ENCODE assay signal across 32 mouse cellular contexts in the genomic region with DNA sequence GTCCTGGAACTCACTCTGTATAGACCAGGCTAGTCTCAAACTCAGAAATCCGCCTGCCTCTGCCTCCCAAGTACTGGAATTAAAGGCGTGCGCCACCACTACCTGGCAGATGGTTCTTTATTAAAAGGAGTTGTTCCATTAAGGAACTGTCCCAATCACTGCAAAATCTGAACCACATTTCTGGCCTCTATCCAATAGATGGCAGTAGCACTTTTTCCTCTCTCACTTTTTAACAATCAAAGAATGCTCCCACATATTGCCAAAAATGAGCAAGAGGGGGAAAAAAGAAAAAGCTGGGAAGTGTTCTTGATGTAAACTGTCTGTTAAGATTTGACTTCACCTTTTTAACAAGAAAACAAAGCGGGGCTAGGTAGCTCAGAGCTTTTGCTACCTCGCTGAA. TPM values are rescaled to one million over a fixed set of nuclear protein-coding genes. Genes with fewer than 3 reads are reported as not detected.
A peak's percentile ranks its signal among the peaks of the same experiment; 100 is the strongest.
DNase-seq lines count a peak whose midpoint lies in the region; ATAC-seq and TF ChIP-seq lines count a peak whose summit lies in the region.
"Had no signal": no experiment of that assay in that cellular context is flagged by ENCODE, and none has a peak within 500 bp of the region (broad histone marks: within the 10 kb centered on the region; RNA-seq: fewer than 3 reads in every experiment).

No protein-coding gene starts in this region.

- no peaks in the 10 kb centered on the region; the same call in 1 of the 2 replicates for H3K79me2 ChIP-seq in CH12.LX (replicated peaks; ENCODE audit: control insufficient read depth, extremely low read depth, insufficient read depth, poor library complexity, severe bottlenecking)

- 79% methylated on average over 5 of the region's 5 CpGs for WGBS in kidney, adult 2 months
- 90% methylated on average over 5 of the region's 5 CpGs for WGBS in lung, postnatal 0 days

- H3K27me3 ChIP-seq in kidney, adult 2 months (replicated peaks; ENCODE audit: control insufficient read depth, insufficient read depth, low read length) = no peaks in the 10 kb centered on the region
- H3K27me3 ChIP-seq in lung, postnatal 0 days (replicated peaks; ENCODE audit: insufficient read depth, low read length) = no peaks in the 10 kb centered on the region
- H3K27me3 ChIP-seq in CH12.LX (replicated peaks) (no peaks in the 10 kb centered on the region), Patski (no peaks in the 10 kb centered on the region)
- H3K27me3 ChIP-seq: embryonic facial prominence, embryonic 12.5 days; limb, embryonic 15.5 days; lung, embryonic 15.5 days; neural tube, embryonic 15.5 days had no signal

- in situ Hi-C loops in CH12.LX (cut with MboI; ENCODE audit: low pct_ligation_motif_present, low pct_unique_long_range_greater_than_20kb, low sequenced_read_pairs) (loop anchor here (25.0 kb wide), 1 partner anchor 227 kb away; a partner anchor contains a TSS), Patski (cut with MboI; ENCODE audit: low pct_unique_long_range_greater_than_20kb) (no loop called here)

- H3K36me3 ChIP-seq in kidney, adult 2 months (ENCODE audit: control insufficient read depth, insufficient read depth, low read length) = no peaks in the 10 kb centered on the region
- no peaks in the 10 kb centered on the region for H3K36me3 ChIP-seq in lung, postnatal 0 days (ENCODE audit: insufficient read depth, low read length)
- peaks cover 0 to 9% of the 10 kb centered on the region in 2 experiments for H3K36me3 ChIP-seq in CH12.LX (replicated peaks in 1 of 2; ENCODE audit: control insufficient read depth in 1 of 2, insufficient read depth in 1 of 2, low read length in 1 of 2)
- H3K36me3 ChIP-seq: embryonic facial prominence, embryonic 12.5 days; heart, embryonic 10.5 days; limb, embryonic 15.5 days; lung, embryonic 15.5 days; neural tube, embryonic 15.5 days had no signal

- dilution Hi-C loops in CH12.LX (cut with MboI; ENCODE audit: extremely low pct_ligation_motif_present, extremely low pct_unique_long_range_greater_than_20kb, low sequenced_read_pairs) = no loop called here

- DNase-seq in kidney, adult 2 months = peak; percentile 40
- DNase-seq in kidney, adult 8-10 months = no peak
- peak; percentile 19 for DNase-seq in lung, postnatal 0 days (ENCODE audit: low spot score)
- DNase-seq in lung, postnatal 10 days = no peak
- DNase-seq in CH12.LX (ENCODE audit: extremely low read depth) = no peak
- DNase-seq in Patski (ENCODE audit: low read depth, low spot score) = no peak
- DNase-seq in kidney, adult 18-20 months = no peak
- DNase-seq in embryo, embryonic 10 days (ENCODE audit: low spot score) = no peak
- DNase-seq: adrenal gland, adult 8-10 months; cerebellum, adult 8-10 months; cerebellum, postnatal 36 days; embryo, embryonic 11 days; gastrocnemius, postnatal 10 days; heart, postnatal 4 days; kidney, postnatal 4 days; layer of hippocampus, adult 9-11 months; midbrain, embryonic 14.5 days; right cerebral cortex, adult 18-20 months; spleen, adult 18-20 months; thymus, postnatal 14 days had no signal

- H3K4me1 ChIP-seq in kidney, adult 2 months (ENCODE audit: control insufficient read depth, insufficient read depth, low read length) = 0 out of 2 replicates have a peak, but pooled peaks cover 2% of the 10 kb centered on the region
- H3K4me1 ChIP-seq in lung, postnatal 0 days (ENCODE audit: insufficient read depth, low read depth, low read length) = no peaks in the 10 kb centered on the region
- H3K4me1 ChIP-seq in CH12.LX (ENCODE audit: control insufficient read depth in 1 of 2, insufficient read depth in 2 of 2) = no peaks in the 10 kb centered on the region
- H3K4me1 ChIP-seq: embryonic facial prominence, embryonic 12.5 days; heart, embryonic 10.5 days; limb, embryonic 10.5 days; limb, embryonic 15.5 days; lung, embryonic 15.5 days; neural tube, embryonic 15.5 days had no signal

- TF ChIP-seq POLR2A in kidney, adult 2 months (IDR thresholded peaks at IDR 0.05; ENCODE audit: low read depth, low read length) = no peak
- no peak for TF ChIP-seq POLR2A in CH12.LX (IDR thresholded peaks at IDR 0.05; ENCODE audit: low read depth, low read length)

- peak; percentile 28 for TF ChIP-seq RAD21 in CH12.LX (IDR thresholded peaks at IDR 0.05; ENCODE audit: low read depth, low read length)

- H3K27ac ChIP-seq in kidney, adult 2 months (ENCODE audit: insufficient read depth, low read depth, low read length) = no peak overlapping the region
- H3K27ac ChIP-seq in lung, postnatal 0 days (ENCODE audit: low read length) = no peak overlapping the region
- no peak overlapping the region for H3K27ac ChIP-seq in CH12.LX (ENCODE audit: insufficient read depth, low read depth)
- H3K27ac ChIP-seq: embryonic facial prominence, embryonic 12.5 days; heart, embryonic 10.5 days; hindbrain, embryonic 14.5 days; limb, embryonic 10.5 days; limb, embryonic 15.5 days; liver, embryonic 14.5 days; lung, embryonic 15.5 days; macrophage; neural tube, embryonic 15.5 days had no signal

- TF ChIP-seq EP300 in lung, postnatal 0 days (IDR thresholded peaks at IDR 0.05) = no peak
- TF ChIP-seq EP300 in CH12.LX (IDR thresholded peaks at IDR 0.05; ENCODE audit: low read length) = no peak

- no peak overlapping the region for H3K4me3 ChIP-seq in kidney, adult 2 months (ENCODE audit: insufficient read depth, low read depth, low read length)
- H3K4me3 ChIP-seq in lung, postnatal 0 days (ENCODE audit: low read depth, low read length) = no peak overlapping the region
- H3K4me3 ChIP-seq in CH12.LX (replicated peaks in 1 of 3; ENCODE audit: low read depth in 2 of 3, low read length in 2 of 3, poor library complexity in 1 of 3) = no peak overlapping the region
- H3K4me3 ChIP-seq: embryonic facial prominence, embryonic 12.5 days; heart, embryonic 10.5 days; limb, embryonic 10.5 days; limb, embryonic 15.5 days; lung, embryonic 15.5 days; neural tube, embryonic 15.5 days had no signal

- ATAC-seq in lung, postnatal 0 days = no peak
- no peak for ATAC-seq in Patski
- ATAC-seq: activated CD4-positive, CD25-positive, alpha-beta regulatory T cell, adult 4 months; forebrain, embryonic 16.5 days; inflammation-experienced regulatory T-cells, adult 6 months had no signal

- CTCF ChIA-PET in Patski (lab: Charles Lee) = no interaction called here

- peaks cover 2% of the 10 kb centered on the region; the same call in 1 of the 2 replicates for H3K9me3 ChIP-seq in lung, postnatal 0 days (ENCODE audit: low read length)
- H3K9me3 ChIP-seq in CH12.LX (replicated peaks; ENCODE audit: low read length) = peaks cover 3% of the 10 kb centered on the region
- H3K9me3 ChIP-seq: embryonic facial prominence, embryonic 12.5 days; heart, embryonic 10.5 days; limb, embryonic 10.5 days; limb, embryonic 15.5 days; lung, embryonic 15.5 days; neural tube, embryonic 15.5 days had no signal

- TF ChIP-seq CTCF in kidney, adult 2 months (conservative IDR thresholded peaks at IDR 0.05; ENCODE audit: insufficient read depth, insufficient read length, low read depth, low read length) = no peak
- TF ChIP-seq CTCF in lung, postnatal 0 days (IDR thresholded peaks at IDR 0.05) = peak; percentile 11; the same call in 1 of the 2 replicates
- TF ChIP-seq CTCF in CH12.LX (conservative IDR thresholded peaks at IDR 0.05 in 1 of 2, IDR thresholded peaks at IDR 0.05 in 1 of 2; ENCODE audit: low read depth in 2 of 2, low read length in 2 of 2) (peak in 1 of 2 experiments; percentile 38; a peak in 2 of 4 replicates), Patski (IDR thresholded peaks at IDR 0.05) (peak; percentile 15)

- H3K4me2 ChIP-seq in lung, postnatal 0 days (replicated peaks; ENCODE audit: low read depth, low read length) = no peak overlapping the region
- no peak overlapping the region for H3K4me2 ChIP-seq in CH12.LX (ENCODE audit: insufficient read depth, low read depth, poor library complexity, severe bottlenecking)
- H3K4me2 ChIP-seq: embryonic facial prominence, embryonic 12.5 days; hindbrain, embryonic 14.5 days; limb, embryonic 15.5 days; lung, embryonic 15.5 days; neural tube, embryonic 15.5 days had no signal

- POLR2A ChIA-PET in Patski (lab: Charles Lee) = no interaction called here

- H3K9ac ChIP-seq in lung, postnatal 0 days (replicated peaks; ENCODE audit: low read depth) = no peak overlapping the region
- H3K9ac ChIP-seq in CH12.LX (ENCODE audit: insufficient read depth, low read depth) = no peak overlapping the region
- H3K9ac ChIP-seq: embryonic facial prominence, embryonic 12.5 days; hindbrain, embryonic 14.5 days; limb, embryonic 15.5 days; liver, embryonic 14.5 days; lung, embryonic 15.5 days; neural tube, embryonic 15.5 days had no signal

TF ChIP-seq in CH12.LX, 34 proteins besides CTCF, POLR2A, EP300 and RAD21:
- no peak for TF ChIP-seq NRF1 (IDR thresholded peaks at IDR 0.05; ENCODE audit: low read depth, low read length)
- peak; percentile 5; the same call in 1 of the 2 replicates for TF ChIP-seq SMC3 (IDR thresholded peaks at IDR 0.05; ENCODE audit: low read depth, low read length)
TF ChIP-seq in CH12.LX: peak in this region for 1.

RNA-seq across cellular contexts. Expression of a gene that starts 20.5 kb away (rescaled TPM):
- polyA plus RNA-seq in kidney, adult 2 months (2012; rRNA removed) = 7.0 and 7.5 TPM in 2 replicates
- polyA plus RNA-seq in lung, postnatal 0 days (2015; fragmentation: Nextera tagmentation; extraction: Ambion mirVana) = 3.7 and 3.8 TPM in 2 replicates
- total RNA-seq in CH12.LX (2012; rRNA removed) (7.3 and 8.6 TPM in 2 replicates), CH12.LX (2014; rRNA removed) (14.3 and 14.9 TPM in 2 replicates)
- polyA plus RNA-seq in CH12.LX (2012; ENCODE audit: insufficient read length, low read depth) (15.0 and 16.0 TPM in 2 replicates), Patski (2021) (26.6 TPM)

Comparison
In these comparisons a context has a peak if more than half of its experiments do, and no peak if none do; other contexts are left out.
1. DNase-seq: peak in kidney, adult 2 months (single experiment) and lung, postnatal 0 days (single experiment); none in kidney, adult 8-10 months (0 of 2), lung, postnatal 10 days (single experiment), CH12.LX (single experiment), Patski (single experiment), kidney, adult 18-20 months (single experiment) and embryo, embryonic 10 days (single experiment).